25 mouse cellular contexts compared by ENCODE assay signal in the genomic region with DNA sequence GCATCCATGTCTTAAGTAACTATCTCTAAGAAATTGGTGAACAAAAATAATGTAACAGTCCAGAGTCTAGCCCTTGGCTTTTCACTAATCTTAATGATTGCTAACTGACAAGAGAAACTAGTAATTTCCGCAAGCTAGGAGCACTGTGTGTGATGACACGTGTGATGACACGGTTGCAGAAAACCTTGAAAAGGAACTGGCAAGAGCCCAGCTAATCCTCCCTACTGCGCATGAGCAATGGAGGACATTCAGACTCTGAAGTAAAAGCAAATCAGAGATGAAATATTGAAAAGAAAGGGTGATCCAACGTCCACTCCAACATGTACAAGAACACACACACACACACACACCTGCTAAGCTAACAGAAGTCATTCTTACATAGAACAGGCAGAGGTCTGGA.
A peak's percentile ranks its signal among the peaks of the same experiment; 100 is the strongest.
DNase-seq lines count a peak whose midpoint lies in the region; ATAC-seq lines count a peak whose summit lies in the region.
"Had no signal": no experiment of that assay in that cellular context is flagged by ENCODE, and none has a peak within 500 bp of the region (broad histone marks: within the 10 kb centered on the region; RNA-seq: fewer than 3 reads in every experiment).

No protein-coding gene starts in this region.

- no peak overlapping the region for H3K9ac ChIP-seq in forebrain, embryonic 14.5 days (ENCODE audit: low read length)
- H3K9ac ChIP-seq: forebrain, embryonic 13.5 days; heart, embryonic 12.5 days; heart, embryonic 15.5 days; hindbrain, embryonic 13.5 days; intestine, embryonic 15.5 days had no signal

- DNase-seq in adrenal gland, adult (ENCODE audit: inconsistent age in 2 of 2, low spot score in 1 of 2): peak; percentile 51 to 84
- no peak for DNase-seq in adrenal gland, postnatal 4 days (ENCODE audit: low spot score in 2 of 2)
- DNase-seq in adrenal gland, postnatal 10 days: peak; percentile 56
- DNase-seq in adrenal gland, postnatal 36 days: peak; percentile 58 to 64
- DNase-seq in thymus, postnatal 0 days (ENCODE audit: low spot score): no peak
- DNase-seq in forebrain, embryonic 14.5 days (ENCODE audit: low spot score): no peak
- DNase-seq: cerebellum, adult 11-12 months; cerebellum, adult 8-10 months; cerebellum, postnatal 10 days; cerebellum, postnatal 36 days; embryo, embryonic 11 days; gastrocnemius, postnatal 25 days; heart, adult 18-20 months; heart, postnatal 10 days; heart, postnatal 36 days; kidney, adult 11 months had no signal

- H3K4me2 ChIP-seq in forebrain, embryonic 14.5 days (ENCODE audit: low read length): no peak overlapping the region
- H3K4me2 ChIP-seq: forebrain, embryonic 13.5 days; heart, embryonic 12.5 days; heart, embryonic 15.5 days; hindbrain, embryonic 13.5 days; intestine, embryonic 15.5 days had no signal

- no peaks in the 10 kb centered on the region for H3K4me1 ChIP-seq in forebrain, embryonic 14.5 days (ENCODE audit: control insufficient read depth, insufficient read depth, low read length)
- H3K4me1 ChIP-seq: forebrain, embryonic 10.5 days; forebrain, embryonic 13.5 days; heart, embryonic 12.5 days; heart, embryonic 15.5 days; hindbrain, embryonic 10.5 days; hindbrain, embryonic 13.5 days; intestine, embryonic 15.5 days had no signal

- H3K4me3 ChIP-seq in forebrain, embryonic 14.5 days (ENCODE audit: low read depth, low read length): no peak overlapping the region
- H3K4me3 ChIP-seq: forebrain, embryonic 10.5 days; forebrain, embryonic 13.5 days; heart, embryonic 12.5 days; heart, embryonic 15.5 days; hindbrain, embryonic 10.5 days; hindbrain, embryonic 13.5 days; intestine, embryonic 15.5 days had no signal

- H3K9me3 ChIP-seq in forebrain, embryonic 14.5 days (replicated peaks; ENCODE audit: control insufficient read depth, low read length): no peaks in the 10 kb centered on the region
- H3K9me3 ChIP-seq: forebrain, embryonic 13.5 days; heart, embryonic 12.5 days; heart, embryonic 15.5 days; hindbrain, embryonic 13.5 days; intestine, embryonic 15.5 days had no signal

- H3K27me3 ChIP-seq in forebrain, embryonic 14.5 days (replicated peaks; ENCODE audit: control insufficient read depth, insufficient read depth, low read length): no peaks in the 10 kb centered on the region
- H3K27me3 ChIP-seq: forebrain, embryonic 13.5 days; heart, embryonic 12.5 days; heart, embryonic 15.5 days; hindbrain, embryonic 13.5 days; intestine, embryonic 15.5 days had no signal

- no peak overlapping the region for H3K27ac ChIP-seq in forebrain, embryonic 14.5 days (ENCODE audit: low read depth, low read length)
- H3K27ac ChIP-seq: forebrain, embryonic 10.5 days; forebrain, embryonic 13.5 days; heart, embryonic 15.5 days; hindbrain, embryonic 10.5 days; hindbrain, embryonic 13.5 days; intestine, embryonic 15.5 days had no signal

- WGBS in forebrain, embryonic 14.5 days: 87% methylated on average over 5 of the region's 5 CpGs

- no peak for ATAC-seq in forebrain, embryonic 14.5 days
- ATAC-seq: activated CD4-positive, CD25-positive, alpha-beta regulatory T cell, adult 4 months; forebrain, embryonic 13.5 days; hindbrain, embryonic 16.5 days; intestine, embryonic 15.5 days had no signal

- H3K36me3 ChIP-seq in forebrain, embryonic 14.5 days (ENCODE audit: control insufficient read depth, insufficient read depth, low read length): no peaks in the 10 kb centered on the region
- H3K36me3 ChIP-seq: intestine, embryonic 15.5 days had no signal

Comparison
In these comparisons a context has a peak if more than half of its experiments do, and no peak if none do; other contexts are left out.
1. DNase-seq: peak in adrenal gland, adult (2 of 2), adrenal gland, postnatal 10 days (single experiment) and adrenal gland, postnatal 36 days (2 of 2); none in adrenal gland, postnatal 4 days (0 of 2), thymus, postnatal 0 days (single experiment) and forebrain, embryonic 14.5 days (single experiment).